Mouse (Mus musculus) heart, adult 2 months (tissue): ENCODE data around the gene Rbm6.

Experiments
- CTCF ChIP-seq: fragments of 200-600 bp; IDR thresholded peaks from 2 replicates; pipeline ENCODE4 v1.8.1; 2022; ENCODE audit warnings: antibody characterized with exemption, mild to moderate bottlenecking, moderate library complexity
- EP300 ChIP-seq: fragments of 200-500 bp; IDR thresholded peaks from 2 replicates; pipeline ENCODE4 v1.6.1; 2011; ENCODE audit warnings: low read depth, low read length, control low read depth; ENCODE audit not compliant: insufficient read depth
- POLR2A ChIP-seq: fragments of 200-500 bp; IDR thresholded peaks from 2 replicates; pipeline ENCODE4 v1.6.1; 2011; ENCODE audit warnings: mild to moderate bottlenecking, low read depth, low read length, control low read depth; ENCODE audit not compliant: insufficient read depth

- no peak for TF ChIP-seq CTCF
- TF ChIP-seq POLR2A: no peak
- TF ChIP-seq EP300: no peak
These were observed 45.8 kb upstream of the Rbm6 start for GRCm38 (mm10) chr9:107918884-107919283.
